Mouse (Mus musculus): ENCODE measurements around the gene Trp53inp2.

DNA sequence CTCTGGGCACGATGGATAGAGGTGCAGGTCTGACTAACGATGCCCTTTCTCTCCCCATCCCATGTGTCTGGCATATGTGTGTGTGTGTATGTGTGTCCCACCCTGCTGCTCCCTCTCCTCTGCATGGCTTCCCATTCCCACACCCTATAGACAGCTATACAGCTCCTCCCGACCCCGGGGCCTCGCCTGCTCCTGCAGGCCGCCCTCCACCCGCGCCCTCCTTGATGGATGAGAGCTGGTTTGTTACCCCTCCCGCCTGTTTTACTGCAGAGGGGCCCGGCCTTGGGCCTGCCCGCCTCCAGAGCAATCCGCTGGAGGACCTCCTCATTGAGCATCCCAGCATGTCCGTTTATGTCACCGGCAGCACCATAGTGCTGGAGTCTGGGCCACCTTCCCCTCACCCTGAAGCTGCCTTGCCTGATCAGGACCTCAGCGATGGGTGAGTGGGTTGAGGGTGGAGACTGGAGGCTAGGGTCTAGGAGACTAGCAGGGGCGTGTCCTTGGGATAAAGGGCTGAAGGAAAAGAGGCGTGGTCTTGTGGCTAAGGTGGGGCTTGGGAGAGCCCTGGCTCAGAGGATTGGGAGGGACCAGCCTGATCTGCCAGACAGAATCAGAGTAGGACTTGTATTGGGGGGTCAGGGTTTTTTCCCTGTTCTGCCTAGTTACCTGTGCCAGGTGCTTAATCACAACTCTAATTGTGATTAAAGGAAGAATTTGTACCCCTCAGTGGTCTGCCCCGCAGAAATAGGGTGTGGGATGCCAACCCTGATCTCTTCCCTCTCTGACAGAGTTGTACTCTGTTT, 5.1 kb downstream of the Trp53inp2 start:
- no peak for TF ChIP-seq CTCF (IDR thresholded peaks at IDR 0.05; ENCODE audit: low read depth, low read length)
- no peak for TF ChIP-seq POLR2A (IDR thresholded peaks at IDR 0.05; ENCODE audit: extremely low read depth, insufficient read depth, low read length)
